8 mouse cellular contexts compared by ENCODE assay signal in the genomic region with DNA sequence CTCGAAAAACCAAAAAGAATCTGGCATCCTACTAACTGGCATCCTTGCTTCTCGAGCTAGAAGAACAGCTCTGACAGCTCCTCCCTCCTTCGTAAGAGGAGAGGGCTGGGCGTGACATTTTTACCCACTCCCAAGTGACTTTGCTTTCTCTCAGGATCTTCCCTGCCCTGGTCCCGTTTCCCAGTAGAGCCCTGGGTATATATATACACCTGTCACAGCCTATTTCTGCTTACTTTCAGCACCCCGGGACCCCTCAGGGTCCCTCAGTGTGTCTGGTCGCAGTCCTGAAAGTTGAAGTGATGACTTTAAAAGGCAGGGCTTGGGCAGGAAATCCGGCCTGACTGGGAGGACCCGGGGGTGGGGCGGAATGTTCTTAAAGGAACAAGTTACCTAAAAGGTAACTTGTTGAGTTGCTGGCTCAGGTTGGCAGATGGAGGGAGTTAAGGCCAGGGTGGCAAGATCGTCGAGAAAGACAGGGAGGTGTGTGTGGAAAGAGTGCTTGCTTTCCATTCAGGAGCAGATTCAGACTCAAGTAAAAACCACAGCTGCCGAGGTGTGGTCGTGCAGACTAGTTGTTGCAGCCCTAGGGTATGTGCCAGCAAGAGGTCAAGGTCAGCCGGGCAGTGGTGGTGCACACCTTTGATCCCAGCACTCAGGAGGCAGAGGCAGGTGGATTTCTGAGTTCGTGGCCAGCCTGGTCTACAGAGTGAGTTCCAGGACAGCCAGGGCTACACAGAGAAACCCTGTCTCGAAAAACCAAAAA. TPM values are rescaled to one million over a fixed set of nuclear protein-coding genes. Genes with fewer than 3 reads are reported as not detected.
DNase-seq lines count a peak whose midpoint lies in the region.

Gene Ghdc (minus strand): TSS at position 312 of the 763 bp plus-strand sequence.

- DNase-seq in MN1 (ENCODE audit: low spot score), result peak; percentile 76
- peak; percentile 66 for DNase-seq in cerebellum, adult 9-10 months
- DNase-seq in forelimb bud, embryonic 11.5 days (ENCODE audit: low read depth, low spot score), result peak; percentile 42
- peak; percentile 58 for DNase-seq in hindbrain, embryonic 10.5 days (ENCODE audit: low spot score)
- DNase-seq in layer of hippocampus, postnatal 25 days (ENCODE audit: extremely low spot score in 1 of 2, low spot score in 1 of 2), result peak; percentile 32 to 65
- peak; percentile 83 to 85 for DNase-seq in lung, postnatal 4 days
- DNase-seq in retina, postnatal 7 days (ENCODE audit: low read depth, low spot score), result peak; percentile 43
- DNase-seq in urinary bladder, adult 2 months (ENCODE audit: low spot score), result peak; percentile 54

- H3K36me3 ChIP-seq in hindbrain, embryonic 10.5 days, result no peaks in the 10 kb centered on the region

- H3K27ac ChIP-seq in hindbrain, embryonic 10.5 days, result peak within 1 kb of the TSS; percentile 56; the same call in 1 of the 2 replicates

- H3K9me3 ChIP-seq in hindbrain, embryonic 10.5 days, result no peaks in the 10 kb centered on the region

- peak within 1 kb of the TSS; percentile 59 for H3K4me3 ChIP-seq in hindbrain, embryonic 10.5 days

- H3K27me3 ChIP-seq in hindbrain, embryonic 10.5 days (ENCODE audit: insufficient read depth, poor library complexity, severe bottlenecking), result no peaks in the 10 kb centered on the region

- peaks cover 12% of the 10 kb centered on the region for H3K4me1 ChIP-seq in hindbrain, embryonic 10.5 days (replicated peaks)

- WGBS in hindbrain, embryonic 10.5 days, result 25% methylated on average over 17 of the region's 17 CpGs

RNA-seq across cellular contexts. Expression of gene Ghdc, which starts in this region (rescaled TPM):
- polyA plus RNA-seq in hindbrain, embryonic 10.5 days (2016; fragmentation: Nextera tagmentation; extraction: Ambion mirVana), result 3.9 and 4.3 TPM in 2 replicates
- total RNA-seq in layer of hippocampus, postnatal 25 days (2021), result 1 to 10 TPM; 5.2 to 6.8 TPM
- 16.7 and 20.5 TPM in 2 replicates for polyA plus RNA-seq in urinary bladder, adult 2 months (2012; rRNA removed)

Comparison
In these comparisons a context has a peak if more than half of its experiments do, and no peak if none do; other contexts are left out.
1. Peak in every context shown above with its lines: DNase-seq, H3K4me3 ChIP-seq and H3K27ac ChIP-seq.